Mouse (Mus musculus) frontal cortex, postnatal 36 days (tissue): Measurements from ENCODE around the gene Aadacl3.

Experiments
- DNase-seq, 2 experiments: peaks; one replicate each; pipeline ENCODE4 v3.0.0; 2022; ENCODE audit warnings: low spot score in 2 of 2

Aadacl3 gene

GRCm38 (mm10) chr4:144463656-144464055 is at the start of gene Aadacl3:
Aadacl3 (minus strand) TSS chr4:144463756.
- DNase-seq: no peak

- DNase-seq: no peak
Observed at GRCm38 (mm10) chr4:144506518-144506917, 43.0 kb upstream of the Aadacl3 start.

DNA sequence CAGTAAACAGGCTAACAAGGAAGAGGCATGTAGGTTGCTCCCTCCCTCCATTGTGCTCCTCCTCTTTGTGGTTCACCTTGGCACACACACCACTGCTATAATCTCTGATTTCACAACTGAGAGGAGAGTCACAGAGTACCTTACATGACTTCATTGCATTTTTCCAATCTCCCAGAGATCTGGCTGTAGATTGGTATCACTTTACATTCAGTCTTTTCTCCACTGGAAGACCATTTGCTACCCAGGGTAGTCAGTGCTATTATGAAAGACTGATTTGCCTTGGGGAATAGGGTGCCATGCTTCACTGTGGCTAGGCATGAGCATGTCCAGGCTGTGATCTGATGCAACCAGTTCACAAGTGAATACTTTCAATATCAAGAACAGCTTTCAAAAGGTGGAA is 29.8 kb upstream of the Aadacl3 start:
- no peak for DNase-seq

DNA sequence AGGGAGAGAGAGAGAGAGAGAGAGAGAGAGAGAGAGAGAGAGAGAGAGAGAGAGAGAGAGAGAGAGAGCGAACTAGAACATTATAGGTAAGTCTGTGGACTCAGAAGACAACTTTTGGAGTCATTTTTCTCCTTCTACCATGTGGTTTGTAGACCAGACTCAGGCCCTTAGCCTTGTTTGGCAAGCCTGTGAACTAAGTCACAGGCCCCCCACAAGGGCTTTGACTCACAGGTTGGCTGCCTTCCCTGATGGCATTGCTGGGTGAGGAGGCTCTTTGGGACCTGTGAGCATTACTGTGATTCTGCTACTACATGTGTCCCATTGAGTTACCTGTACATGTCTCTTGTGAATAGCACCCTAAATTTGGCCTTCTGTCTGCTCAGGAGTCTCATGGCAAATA is 4.5 kb upstream of the Aadacl3 start:
- no peak for DNase-seq

GRCm38 (mm10) chr4:144465206-144465605 is 1.6 kb upstream of the Aadacl3 start:
- no peak for DNase-seq

DNA sequence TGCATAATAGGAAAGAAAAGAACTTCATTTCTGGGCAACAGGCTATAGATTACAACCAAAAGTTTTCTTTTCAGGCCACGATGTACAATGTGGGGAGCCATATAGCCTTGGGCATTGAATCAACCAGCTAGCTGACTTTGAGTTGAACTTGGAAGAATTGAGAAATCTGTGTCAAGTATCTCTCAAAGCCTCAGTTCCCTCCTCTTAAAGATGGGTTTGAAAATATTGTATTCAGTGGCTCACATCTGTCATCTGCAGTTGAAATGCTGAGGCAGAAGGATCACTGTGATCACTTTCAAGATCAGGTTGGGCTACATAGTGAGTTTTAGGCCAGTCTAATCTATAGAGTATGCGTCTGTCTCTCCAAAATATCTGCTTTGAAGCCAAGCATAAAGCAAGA is 10.3 kb downstream of the Aadacl3 start, which contains the start of gene Gm9944:
Gm9944 (minus strand) TSS at position 101 of the 400 bp plus-strand sequence.
- DNase-seq: no peak

GRCm38 (mm10) chr4:144448546-144448945 is 15.0 kb downstream of the Aadacl3 start:
- DNase-seq: no peak

GRCm38 (mm10) chr4:144441582-144441981 is 22.0 kb downstream of the Aadacl3 start:
- no peak for DNase-seq

GRCm38 (mm10) chr4:144441095-144441494 is 22.5 kb downstream of the Aadacl3 start:
- DNase-seq: no peak

DNA sequence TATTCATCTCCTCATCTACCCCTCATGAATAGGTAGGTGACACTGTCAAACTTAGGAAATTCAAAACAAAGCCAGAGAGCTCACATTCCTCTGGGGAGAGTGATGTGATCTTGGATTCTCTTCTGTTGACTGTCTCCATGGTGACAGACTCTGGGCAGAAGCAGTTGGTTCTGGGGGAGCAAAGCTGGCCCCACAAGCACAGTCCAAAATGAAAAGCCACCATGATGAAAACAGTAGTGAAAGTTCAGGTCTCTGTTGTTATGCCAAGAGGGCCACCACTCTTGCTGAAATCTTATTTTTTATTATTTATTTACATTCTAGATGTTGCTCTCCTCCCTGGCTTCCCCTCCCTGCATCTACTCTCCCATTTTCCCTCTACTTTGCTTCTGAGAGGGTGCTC is 24.9 kb downstream of the Aadacl3 start, which contains the start of gene 1700012P22Rik:
1700012P22Rik (minus strand) TSS at position 101 of the 400 bp plus-strand sequence.
- DNase-seq: no peak

DNA sequence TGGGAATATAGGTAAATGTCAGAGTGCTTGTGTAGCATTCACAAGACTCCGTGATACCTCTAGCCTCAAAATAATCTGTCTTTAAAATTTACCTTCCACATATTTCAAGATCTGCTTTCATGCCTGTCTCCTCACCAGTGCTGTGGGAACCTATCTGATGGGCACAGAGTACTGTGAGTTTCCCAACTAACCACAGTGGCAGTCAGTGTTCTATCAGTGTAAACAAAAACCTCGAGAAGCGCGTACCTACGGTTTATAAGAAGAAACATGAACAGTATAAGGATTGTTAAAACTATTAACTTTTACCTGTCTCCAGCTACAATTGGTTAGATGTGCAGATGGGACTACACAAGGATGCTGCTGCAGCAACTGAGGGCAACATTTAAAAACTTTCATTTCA is 30.3 kb downstream of the Aadacl3 start:
- no peak for DNase-seq

GRCm38 (mm10) chr4:144430723-144431122 is 32.8 kb downstream of the Aadacl3 start:
- DNase-seq: no peak

- peak in 1 of 2 experiments; percentile 0 for DNase-seq
Observed at GRCm38 (mm10) chr4:144428868-144429267, 34.7 kb downstream of the Aadacl3 start.

- DNase-seq: no peak
Observed at GRCm38 (mm10) chr4:144424590-144424989, 39.0 kb downstream of the Aadacl3 start.

DNA sequence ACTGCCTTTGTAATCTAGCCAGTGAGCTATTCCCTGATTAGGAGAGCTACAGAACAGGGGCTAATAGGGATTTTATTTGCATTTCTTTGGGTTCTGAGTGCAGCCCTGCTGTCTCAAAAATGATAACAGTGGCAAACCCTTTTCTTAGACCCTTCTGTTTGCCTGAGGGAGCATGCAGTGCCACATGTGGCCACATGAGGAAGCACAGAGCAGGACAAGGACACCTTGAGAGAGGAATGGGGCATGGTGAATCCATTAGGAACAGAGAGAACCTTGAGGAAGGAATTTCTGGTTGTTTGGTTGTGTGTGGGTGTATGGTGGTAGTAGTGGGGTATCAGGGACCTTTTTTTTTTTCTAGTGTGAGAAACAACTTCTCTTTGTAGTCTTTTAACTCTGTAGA is 42.9 kb downstream of the Aadacl3 start:
- no peak for DNase-seq

DNA sequence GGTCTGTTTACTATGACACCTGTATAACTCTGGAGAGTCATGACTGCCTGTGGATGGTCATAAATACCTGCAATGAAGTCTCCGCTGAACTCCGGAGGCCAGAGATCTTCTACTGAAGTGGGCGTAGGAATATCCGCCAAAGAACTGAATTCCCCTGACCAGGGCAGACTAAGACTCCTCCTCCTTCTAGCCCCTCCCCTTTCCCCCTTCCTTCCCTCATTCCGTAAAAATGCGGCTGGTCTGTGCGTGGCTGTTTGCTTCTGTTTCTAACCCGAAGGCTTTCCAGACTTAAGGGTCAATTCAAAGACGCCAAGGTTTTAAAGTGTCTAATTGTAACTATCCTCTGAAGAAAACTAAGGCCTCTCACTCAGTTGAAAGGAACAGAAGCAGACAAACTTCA is 55.3 kb downstream of the Aadacl3 start, which contains the start of gene Pramef12:
Pramef12 (minus strand) TSS at position 175 of the 400 bp plus-strand sequence.
- no peak for DNase-seq

GRCm38 (mm10) chr4:144406261-144406660 is 57.3 kb downstream of the Aadacl3 start:
- no peak for DNase-seq

- no peak for DNase-seq
Observed at GRCm38 (mm10) chr4:144404456-144405086, 59.0 kb downstream of the Aadacl3 start.
